In genomic region chr12:69441764-69442163, GRCm38 (mm10) we compare ENCODE assay signal across 21 mouse cellular contexts.
"Had no signal": no experiment of that assay in that cellular context is flagged by ENCODE, and none has a peak within 500 bp of the region (broad histone marks: within the 10 kb centered on the region; RNA-seq: fewer than 3 reads in every experiment).

No protein-coding gene starts in this region.

- DNase-seq: gastrocnemius, adult 2 months; gastrocnemius, postnatal 10 days; gastrocnemius, postnatal 25 days; heart, adult 18-20 months; heart, postnatal 10 days; heart, postnatal 4 days; kidney, adult 8-10 months; layer of hippocampus, adult 9-11 months; layer of hippocampus, postnatal 36 days; left cerebral cortex, postnatal 4 days; liver had no signal

- H3K36me3 ChIP-seq: heart, embryonic 10.5 days; heart, embryonic 12.5 days; hindbrain, embryonic 10.5 days; hindbrain, embryonic 12.5 days; limb, embryonic 12.5 days had no signal

- H3K27me3 ChIP-seq: heart, embryonic 12.5 days; hindbrain, embryonic 12.5 days; limb, embryonic 12.5 days had no signal

- H3K9ac ChIP-seq: heart, embryonic 12.5 days; hindbrain, embryonic 12.5 days; hindbrain, embryonic 14.5 days had no signal

- H3K27ac ChIP-seq: gastrocnemius, adult 2 months; heart, embryonic 10.5 days; hindbrain, embryonic 10.5 days; hindbrain, embryonic 12.5 days; hindbrain, embryonic 14.5 days; limb, embryonic 12.5 days had no signal

- H3K4me2 ChIP-seq: heart, embryonic 12.5 days; hindbrain, embryonic 12.5 days; hindbrain, embryonic 14.5 days; limb, embryonic 12.5 days; liver, embryonic 11.5 days had no signal

- H3K4me3 ChIP-seq: gastrocnemius, adult 2 months; heart, embryonic 10.5 days; heart, embryonic 12.5 days; hindbrain, embryonic 10.5 days; hindbrain, embryonic 12.5 days; limb, embryonic 12.5 days had no signal

- H3K9me3 ChIP-seq: heart, embryonic 10.5 days; hindbrain, embryonic 10.5 days; hindbrain, embryonic 12.5 days; limb, embryonic 12.5 days had no signal

- ATAC-seq: forebrain, embryonic 16.5 days; hindbrain, embryonic 16.5 days; inflammation-experienced regulatory T-cells, adult 6 months had no signal
